Comparison of ENCODE assay signal across 9 mouse cellular contexts in the genomic region with DNA sequence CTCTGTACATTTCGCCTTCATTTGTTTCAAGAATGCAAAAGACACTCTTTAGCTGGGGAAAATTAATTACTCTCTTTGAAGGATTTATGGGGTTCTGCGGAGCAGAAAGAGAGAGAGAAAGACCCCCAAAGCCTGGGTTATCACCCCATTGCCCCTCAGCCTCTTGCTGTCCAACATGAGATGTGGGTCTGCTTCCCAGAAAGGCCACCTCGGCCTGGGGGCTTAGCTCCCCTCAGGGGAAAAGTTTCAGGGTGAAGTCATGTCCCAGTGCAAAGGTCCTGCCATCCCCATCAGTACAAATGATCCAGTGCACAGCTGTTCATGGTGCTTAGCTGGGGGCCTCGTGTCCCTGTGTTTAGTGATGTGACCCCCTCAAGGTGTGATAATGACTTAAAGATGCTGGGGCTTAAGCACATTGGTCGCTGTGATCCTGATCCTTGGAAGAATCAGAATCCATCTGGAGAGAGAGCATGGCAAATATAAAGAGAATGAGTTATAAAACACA.
A peak's percentile ranks its signal among the peaks of the same experiment; 100 is the strongest.
DNase-seq lines count a peak whose midpoint lies in the region; ATAC-seq and TF ChIP-seq lines count a peak whose summit lies in the region.
"Had no signal": no experiment of that assay in that cellular context is flagged by ENCODE, and none has a peak within 500 bp of the region (broad histone marks: within the 10 kb centered on the region; RNA-seq: fewer than 3 reads in every experiment).

No protein-coding gene starts in this region.

- no peak overlapping the region for H3K4me2 ChIP-seq in kidney, embryonic 14.5 days (replicated peaks; ENCODE audit: low read depth, low read length)
- H3K4me2 ChIP-seq in embryonic facial prominence, embryonic 12.5 days (replicated peaks), result no peak overlapping the region
- no peak overlapping the region for H3K4me2 ChIP-seq in liver, postnatal 0 days (ENCODE audit: low read depth, low read length)
- H3K4me2 ChIP-seq: midbrain, embryonic 13.5 days had no signal

- TF ChIP-seq CTCF in liver, postnatal 0 days (IDR thresholded peaks at IDR 0.05; ENCODE audit: low read depth), result no peak

- H3K4me1 ChIP-seq in kidney, embryonic 14.5 days (ENCODE audit: control insufficient read depth, insufficient read depth, low read length), result no peaks in the 10 kb centered on the region
- peaks cover 23% of the 10 kb centered on the region for H3K4me1 ChIP-seq in embryonic facial prominence, embryonic 12.5 days
- peaks cover 10% of the 10 kb centered on the region for H3K4me1 ChIP-seq in liver, postnatal 0 days (ENCODE audit: insufficient read depth)

- ATAC-seq in kidney, embryonic 14.5 days (ENCODE audit: low FRiP score, low TSS enrichment), result no peak; the same call in 1 of the 2 replicates
- no peak for ATAC-seq in embryonic facial prominence, embryonic 12.5 days (ENCODE audit: insufficient number of reproducible peaks, insufficient read depth, low FRiP score, low TSS enrichment)
- ATAC-seq in liver, postnatal 0 days, result no peak
- ATAC-seq: midbrain, embryonic 13.5 days had no signal

- 26% methylated on average over 5 of the region's 5 CpGs for WGBS in kidney, embryonic 14.5 days
- 37% methylated on average over 5 of the region's 5 CpGs for WGBS in embryonic facial prominence, embryonic 12.5 days
- WGBS in liver, postnatal 0 days (ENCODE audit: insufficient replicate concordance), result 66% methylated on average over 5 of the region's 5 CpGs

- no peak for DNase-seq in kidney, postnatal 4 days
- peak; percentile 48 for DNase-seq in forelimb bud, embryonic 11.5 days (ENCODE audit: low read depth, low spot score)
- DNase-seq in liver, postnatal 0 days, result no peak
- no peak for DNase-seq in thymus, postnatal 10 days (ENCODE audit: low spot score in 2 of 2)
- no peak for DNase-seq in left cerebral cortex, adult 8-10 months (ENCODE audit: low spot score in 2 of 2)
- DNase-seq: right cerebral cortex, postnatal 14 days had no signal

- H3K36me3 ChIP-seq in kidney, embryonic 14.5 days (ENCODE audit: control insufficient read depth, insufficient read depth, low read length), result no peaks in the 10 kb centered on the region
- no peaks in the 10 kb centered on the region for H3K36me3 ChIP-seq in embryonic facial prominence, embryonic 12.5 days
- H3K36me3 ChIP-seq in liver, postnatal 0 days (replicated peaks; ENCODE audit: insufficient read depth, low read length), result no peaks in the 10 kb centered on the region
- H3K36me3 ChIP-seq: midbrain, embryonic 13.5 days had no signal

- H3K9ac ChIP-seq in kidney, embryonic 14.5 days (ENCODE audit: low read depth, low read length), result no peak overlapping the region
- no peak overlapping the region for H3K9ac ChIP-seq in embryonic facial prominence, embryonic 12.5 days
- no peak overlapping the region for H3K9ac ChIP-seq in liver, postnatal 0 days (replicated peaks)
- H3K9ac ChIP-seq: midbrain, embryonic 13.5 days had no signal

- H3K9me3 ChIP-seq in kidney, embryonic 14.5 days (ENCODE audit: control insufficient read depth, low read length), result no peaks in the 10 kb centered on the region
- no peaks in the 10 kb centered on the region for H3K9me3 ChIP-seq in embryonic facial prominence, embryonic 12.5 days
- no peaks in the 10 kb centered on the region for H3K9me3 ChIP-seq in liver, postnatal 0 days (ENCODE audit: low read length)
- H3K9me3 ChIP-seq: midbrain, embryonic 13.5 days had no signal

- peak overlapping the region; percentile 71 for H3K27ac ChIP-seq in kidney, embryonic 14.5 days (ENCODE audit: low read depth, low read length)
- H3K27ac ChIP-seq in embryonic facial prominence, embryonic 12.5 days, result peak overlapping the region; percentile 84
- peak overlapping the region; percentile 63; the same call in 1 of the 2 replicates for H3K27ac ChIP-seq in liver, postnatal 0 days (ENCODE audit: low read depth)
- H3K27ac ChIP-seq: midbrain, embryonic 13.5 days had no signal

- H3K4me3 ChIP-seq in kidney, embryonic 14.5 days (ENCODE audit: low read length), result no peak overlapping the region
- H3K4me3 ChIP-seq in embryonic facial prominence, embryonic 12.5 days, result no peak overlapping the region
- no peak overlapping the region for H3K4me3 ChIP-seq in liver, postnatal 0 days (ENCODE audit: low read depth, low read length)
- H3K4me3 ChIP-seq: midbrain, embryonic 13.5 days had no signal

- no peaks in the 10 kb centered on the region for H3K27me3 ChIP-seq in kidney, embryonic 14.5 days (ENCODE audit: control insufficient read depth, insufficient read depth, low read length)
- H3K27me3 ChIP-seq in embryonic facial prominence, embryonic 12.5 days, result no peaks in the 10 kb centered on the region
- no peaks in the 10 kb centered on the region for H3K27me3 ChIP-seq in liver, postnatal 0 days (ENCODE audit: insufficient read depth, low read length)

- TF ChIP-seq EP300 in liver, postnatal 0 days (IDR thresholded peaks at IDR 0.05; ENCODE audit: low read depth), result no peak
